Mouse (Mus musculus) kidney, postnatal 4 days (tissue): ENCODE data around the gene Nupl2.

Experiments used
- DNase-seq, 2 experiments: peaks; one replicate each; pipeline ENCODE4 v3.0.0; 2021; ENCODE audit warnings: mixed read lengths in 2 of 2

Gene Nupl2

GRCm38 (mm10) chr5:24213861-24214546, 49.2 kb downstream of the Nupl2 start:
- DNase-seq: peak; percentile 52 to 57

- no peak for DNase-seq
Observed at GRCm38 (mm10) chr5:24214547-24214878, 49.8 kb downstream of the Nupl2 start.

- DNase-seq: no peak
Observed at GRCm38 (mm10) chr5:24214900-24215299, 50.1 kb downstream of the Nupl2 start.
